Mouse (Mus musculus) left cerebral cortex, adult 9 months (tissue): Measurements from ENCODE around the gene Sept5.

Experiments used
- DNase-seq, 2 experiments: peaks; one replicate each; pipeline ENCODE4 v3.0.0; 2022; ENCODE audit warnings: low spot score in 2 of 2

Sept5 gene

DNA sequence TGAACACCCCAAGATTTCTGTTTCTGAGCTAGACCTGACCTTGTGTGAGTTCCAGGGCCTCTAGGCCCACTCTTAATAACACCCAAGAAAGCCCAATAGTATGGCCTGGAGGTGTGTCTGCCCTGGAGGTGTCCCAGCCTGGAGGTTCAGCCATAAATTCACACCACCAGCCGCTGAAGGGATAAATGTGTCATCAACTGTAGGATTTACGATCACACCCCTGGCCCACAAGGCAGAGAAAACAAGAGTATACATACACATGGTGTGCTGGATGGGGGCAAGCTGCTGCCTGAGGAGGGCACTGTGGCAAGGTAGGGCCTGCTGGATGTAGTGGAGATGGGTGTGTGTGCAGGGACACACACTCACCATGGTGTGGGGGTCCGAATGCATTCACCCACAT lies 16.5 kb downstream of the Sept5 start:
- no peak for DNase-seq

DNA sequence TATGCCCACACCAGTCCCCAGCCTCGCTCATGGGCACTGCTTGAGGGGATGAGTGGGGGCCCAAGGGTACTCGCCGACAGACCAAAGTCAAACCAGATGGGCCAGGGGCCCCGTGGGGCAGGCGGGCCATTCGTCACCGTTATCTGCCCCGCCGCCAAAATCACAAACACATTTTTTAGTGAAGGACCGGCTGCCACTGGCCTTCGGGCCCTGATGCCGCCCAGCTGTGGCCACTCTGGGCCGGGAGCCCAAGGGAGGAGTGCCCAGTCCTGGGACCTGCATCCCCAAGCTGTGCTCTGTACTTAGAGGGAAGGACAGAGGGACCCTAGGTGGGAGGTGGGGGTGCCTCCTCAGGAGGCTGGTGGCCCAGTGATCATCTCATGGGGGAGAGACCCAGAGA lies 18.0 kb downstream of the Sept5 start:
- no peak for DNase-seq

DNA sequence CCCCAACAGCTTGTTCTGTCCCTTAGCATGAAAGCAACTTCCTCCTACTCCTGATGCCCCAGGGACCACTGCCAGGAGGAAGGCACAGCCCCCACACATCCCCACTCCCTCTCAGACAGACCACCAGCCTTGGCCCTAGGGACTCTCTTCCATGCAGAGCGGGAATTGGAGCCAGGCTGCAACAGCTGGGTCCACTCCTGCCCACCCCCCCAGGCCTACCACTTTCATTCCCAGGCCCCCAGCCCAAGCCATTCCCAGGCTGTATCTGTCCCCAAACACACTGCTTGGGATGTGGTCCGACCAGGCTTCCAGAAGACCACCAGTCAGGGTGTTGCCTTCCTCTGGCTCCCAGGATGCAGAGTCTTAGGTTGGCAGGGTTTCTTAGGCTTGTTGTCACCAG lies 20.7 kb downstream of the Sept5 start:
- DNase-seq: no peak

DNA sequence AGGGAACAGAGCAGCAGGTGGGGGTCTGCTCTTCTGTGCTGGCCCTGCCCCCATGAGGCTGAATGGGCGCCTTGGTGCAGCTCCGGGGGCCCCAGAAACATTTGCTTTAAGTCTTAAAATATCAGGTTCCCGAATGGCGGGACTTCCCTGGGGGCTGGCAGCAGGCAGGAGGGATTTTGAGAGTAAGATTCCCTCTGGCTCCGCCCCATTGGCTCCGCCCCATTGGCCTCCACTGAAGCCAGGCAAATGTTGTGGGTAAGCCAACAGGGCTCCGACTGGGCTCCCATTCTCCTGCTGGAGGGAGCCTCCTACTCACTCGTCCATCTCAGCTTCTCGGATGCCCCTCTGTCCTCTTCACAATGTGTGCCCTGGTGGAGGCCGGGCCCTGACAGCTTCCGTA lies 21.5 kb downstream of the Sept5 start:
- no peak for DNase-seq

DNA sequence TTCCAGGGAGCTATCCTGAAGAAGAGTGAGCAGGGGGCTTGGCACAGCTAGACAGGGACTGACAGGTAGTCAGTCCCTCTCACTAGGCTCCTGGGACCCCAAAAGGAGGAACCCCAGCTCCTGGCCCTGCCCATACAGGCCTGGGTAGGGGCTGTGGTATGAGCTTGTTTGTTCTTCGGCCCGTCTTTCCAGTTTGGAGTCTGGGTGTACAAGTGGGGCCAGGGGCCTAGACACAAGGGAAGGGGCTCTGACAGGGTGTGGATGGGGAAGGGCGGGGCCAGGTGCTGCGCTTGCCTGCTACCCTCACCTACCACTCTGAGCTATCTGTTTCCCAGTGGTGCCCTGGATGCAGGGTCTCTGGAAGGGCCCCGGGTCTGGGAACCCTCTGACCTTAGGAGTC lies 24.0 kb downstream of the Sept5 start:
- no peak for DNase-seq

DNA sequence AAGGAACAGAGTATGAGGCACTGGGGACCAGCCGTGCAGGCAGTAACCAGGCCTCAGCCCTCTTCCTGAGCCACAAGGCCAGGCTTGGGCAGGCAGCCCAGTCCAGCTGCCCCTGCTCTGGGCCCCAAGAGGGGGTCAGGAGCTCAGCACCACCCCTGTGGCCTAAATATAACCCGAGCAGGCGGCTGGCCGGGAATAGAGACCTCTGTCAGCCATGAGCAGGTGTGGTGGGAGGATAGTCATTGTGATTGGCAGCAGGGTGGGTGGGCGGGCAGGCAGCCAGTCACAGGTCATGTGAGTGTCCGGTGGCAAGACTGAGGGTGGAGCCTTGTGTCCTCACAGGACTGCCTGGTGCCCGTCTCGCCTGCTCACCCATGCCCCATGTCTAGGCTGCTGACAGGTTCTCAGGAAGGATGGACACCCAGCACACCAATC lies 25.5 kb downstream of the Sept5 start:
- no peak for DNase-seq

DNA sequence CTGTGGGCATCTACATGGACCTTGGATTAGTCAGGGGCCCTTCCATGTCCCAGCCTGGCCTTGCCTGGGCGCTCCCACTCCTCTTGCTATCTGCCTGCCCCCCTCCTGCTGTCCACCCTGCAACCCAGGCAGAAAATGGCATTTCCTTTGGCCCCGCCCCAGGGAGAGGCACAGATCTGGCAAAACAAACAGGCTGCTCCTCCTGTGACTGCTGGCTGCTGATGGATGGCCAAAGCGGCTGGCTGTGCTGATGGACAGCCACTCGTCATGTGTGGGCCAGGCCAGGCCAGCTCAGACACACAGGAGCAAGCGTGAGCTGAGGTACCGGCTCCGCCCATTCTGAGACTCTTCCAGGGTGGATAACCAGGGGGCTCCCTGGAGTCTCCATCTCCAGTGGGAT lies 28.3 kb downstream of the Sept5 start:
- DNase-seq: no peak

DNA sequence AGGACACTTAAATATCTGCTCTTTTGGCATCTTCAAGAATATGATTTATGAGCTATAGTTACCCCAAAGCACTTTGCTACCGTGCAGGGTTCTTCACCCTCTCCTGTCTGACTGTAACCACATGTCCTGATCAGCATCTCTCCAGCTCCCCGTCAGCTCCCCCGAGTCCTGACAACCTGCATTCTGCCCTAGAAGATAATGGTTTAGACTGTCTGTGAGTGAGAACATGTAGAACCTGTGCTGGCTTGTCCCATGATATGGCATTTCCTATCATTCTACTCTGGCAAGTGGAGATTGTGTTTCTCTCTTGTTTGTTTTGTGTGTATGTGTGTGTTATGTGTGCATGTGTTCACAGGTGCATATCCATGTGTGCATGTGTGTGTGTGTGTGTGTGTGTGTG lies 31.7 kb downstream of the Sept5 start:
- no peak for DNase-seq

DNA sequence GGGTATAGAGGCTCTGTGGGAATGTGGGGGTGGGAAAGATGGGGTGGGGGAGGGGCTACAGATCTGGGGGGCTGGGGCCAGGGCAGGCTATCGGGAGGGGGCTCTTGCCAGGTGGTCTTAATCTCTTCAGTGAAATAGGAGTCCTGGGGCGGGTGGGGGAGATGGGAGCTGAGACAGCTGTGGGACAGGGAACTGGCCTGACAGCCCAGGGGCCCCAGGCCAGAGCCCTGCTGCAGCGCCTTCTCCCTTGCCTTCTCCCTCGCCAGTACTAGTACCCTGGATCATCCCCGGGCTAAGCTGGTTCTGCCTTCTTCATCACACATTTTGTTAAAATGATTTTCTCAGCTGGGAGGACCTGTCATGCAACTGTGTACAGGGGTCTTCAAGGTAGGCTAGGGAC lies 33.5 kb downstream of the Sept5 start:
- no peak for DNase-seq

DNA sequence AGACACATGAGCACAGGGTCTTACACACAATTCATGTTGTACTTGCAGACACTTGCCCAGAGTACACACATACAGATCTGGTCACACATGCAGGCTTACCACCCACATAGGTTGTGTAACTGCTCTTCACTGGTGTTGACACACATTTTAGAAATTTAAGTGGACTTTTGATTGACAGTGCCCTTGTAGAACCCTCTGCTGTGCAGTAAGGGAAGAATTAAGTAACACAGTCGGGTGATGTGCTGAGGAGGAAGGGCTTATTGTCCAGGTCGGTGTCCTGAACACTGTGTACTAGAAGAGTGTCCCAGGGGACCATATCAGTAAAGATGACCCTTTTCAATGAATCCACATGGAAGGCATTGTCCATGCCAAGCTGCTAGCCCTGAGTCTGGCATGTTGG lies 35.8 kb downstream of the Sept5 start:
- no peak for DNase-seq

DNA sequence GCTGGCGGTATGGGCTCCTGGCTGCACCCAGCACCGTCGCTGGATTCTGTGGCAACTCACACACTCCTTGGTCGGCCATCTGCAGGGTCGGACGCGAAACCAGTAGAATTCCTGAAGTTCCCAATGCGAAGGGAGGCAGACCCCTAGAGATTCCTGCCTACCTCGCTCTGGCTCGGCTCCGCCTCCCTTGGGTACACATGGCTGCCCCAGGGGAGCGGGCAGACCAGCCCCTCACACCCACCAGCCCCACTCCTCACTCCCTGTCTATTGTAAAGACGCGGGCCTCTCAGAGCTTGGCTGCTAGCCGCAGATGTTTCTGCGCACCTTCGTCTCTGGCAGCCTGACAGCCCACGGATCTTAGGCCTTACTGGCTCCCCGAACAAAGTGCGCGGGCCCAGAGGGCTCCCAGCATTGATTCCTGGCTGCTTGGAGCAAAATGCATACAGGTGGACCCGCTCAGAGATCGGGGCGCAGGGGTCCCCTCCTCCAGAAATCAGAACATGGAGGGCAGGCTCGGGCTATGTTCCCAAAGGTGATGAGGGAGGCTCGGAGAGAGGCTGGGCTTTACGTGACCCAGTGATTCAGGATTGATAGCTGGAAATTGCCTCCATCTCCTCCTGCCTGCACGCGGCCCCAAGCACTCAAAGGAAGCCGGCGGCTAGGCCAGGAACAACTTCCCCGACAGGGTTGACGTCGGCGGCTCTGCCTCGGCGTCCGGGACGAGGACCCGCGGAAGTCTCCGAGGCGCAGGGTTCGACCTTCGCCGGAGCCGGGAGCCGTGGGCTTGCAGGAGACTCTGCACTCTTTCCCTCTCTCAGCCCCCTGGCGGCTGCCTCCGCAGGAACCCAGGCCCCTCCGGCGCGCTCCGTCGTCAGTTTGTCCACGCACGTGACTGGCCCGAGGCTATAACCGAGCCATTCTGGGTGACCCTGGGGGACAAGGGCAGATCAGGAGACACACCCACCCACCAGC lies 38.4 kb downstream of the Sept5 start:
- DNase-seq: no peak

DNA sequence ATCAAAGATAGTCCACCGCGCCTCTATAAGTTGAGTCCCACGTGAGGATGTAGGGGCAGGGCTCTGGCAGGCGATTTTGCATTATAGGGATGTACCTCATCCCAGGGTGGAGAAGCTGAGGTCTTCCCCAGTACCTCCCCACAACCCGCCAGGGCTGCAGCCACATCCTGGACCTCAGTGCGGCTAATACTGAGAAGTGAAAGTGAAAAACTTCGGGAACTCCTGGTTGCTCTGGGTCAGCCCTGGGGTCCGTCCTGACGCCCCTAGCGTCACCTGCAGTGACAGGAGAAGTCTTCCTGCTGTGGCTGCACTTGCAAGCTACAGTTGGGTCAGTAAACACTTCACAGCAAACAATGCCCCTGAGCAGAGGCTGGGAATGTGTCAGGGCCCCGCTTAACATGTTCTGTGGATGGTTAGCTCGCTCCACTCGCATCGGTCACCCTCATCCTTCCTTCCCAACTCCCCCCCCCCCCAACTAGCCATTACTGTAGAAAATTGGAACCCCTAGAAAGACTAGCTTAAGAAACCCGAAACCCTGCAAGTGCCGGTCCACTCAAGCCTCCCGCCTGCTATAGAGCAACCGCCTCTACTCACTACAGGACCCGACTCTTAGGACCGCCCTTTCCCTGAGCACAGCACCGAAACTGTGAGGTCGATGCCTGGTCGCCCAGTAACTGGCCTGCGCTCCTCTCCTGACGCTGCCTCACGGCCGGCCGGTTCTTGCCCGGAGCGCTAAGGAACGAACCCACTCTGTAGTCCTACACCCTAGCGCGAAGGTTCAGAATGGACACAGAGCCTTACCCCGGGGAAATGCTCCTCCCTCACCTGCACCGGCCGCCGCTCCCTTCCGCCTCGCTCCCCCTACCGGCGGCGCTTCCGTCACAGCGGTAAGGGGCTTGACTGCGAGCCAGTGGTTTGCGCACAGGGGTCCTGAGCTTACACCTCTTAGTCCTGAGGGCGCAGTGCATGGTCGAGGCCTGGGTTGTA lies 39.7 kb downstream of the Sept5 start, which contains the start of gene Tbx1:
Tbx1 (minus strand) TSS at position 868 of the 987 bp plus-strand sequence.
- no peak for DNase-seq

DNA sequence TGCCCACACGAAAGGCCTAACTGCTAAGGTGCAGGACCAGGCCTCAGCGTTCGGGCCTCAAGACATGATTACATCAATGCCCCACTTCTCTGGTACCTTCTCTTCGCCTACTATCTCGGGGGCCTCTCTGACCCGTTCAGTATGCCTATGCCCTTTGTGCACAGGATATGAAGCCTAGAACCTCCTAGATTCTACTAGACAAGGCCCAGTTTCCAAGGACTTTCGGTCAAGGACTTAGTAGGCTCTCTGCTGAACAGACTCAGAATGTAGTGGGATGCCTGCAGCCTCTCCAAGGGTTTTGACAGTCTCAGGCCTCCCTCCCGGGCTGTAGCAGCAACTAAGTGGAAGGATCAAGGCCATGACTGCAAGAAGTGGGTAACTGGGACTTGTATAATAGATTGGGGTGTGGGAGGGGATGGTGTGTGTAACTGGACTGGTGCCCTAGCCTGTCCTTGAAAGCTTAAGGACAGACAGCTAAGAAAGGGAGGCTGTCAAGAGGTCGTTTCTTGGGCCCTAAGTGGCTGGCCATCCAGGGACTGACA lies 40.6 kb downstream of the Sept5 start:
- DNase-seq: no peak

DNA sequence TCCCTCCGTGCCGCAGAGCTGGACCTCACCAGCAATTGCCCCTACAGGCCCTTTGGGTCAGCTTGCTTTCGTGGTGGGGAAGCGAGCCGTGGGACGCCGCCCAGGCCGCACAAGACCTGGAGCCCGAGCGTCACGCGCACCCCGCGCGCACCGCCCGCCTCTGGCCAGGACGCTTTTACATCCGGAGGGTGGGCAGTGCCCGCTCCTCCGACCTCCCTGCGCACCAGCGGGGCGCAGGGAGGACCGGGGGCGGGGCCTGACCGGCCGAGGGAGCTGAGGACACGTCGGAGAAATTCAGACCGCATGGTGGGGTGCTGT lies 41.1 kb downstream of the Sept5 start:
- DNase-seq: no peak

DNA sequence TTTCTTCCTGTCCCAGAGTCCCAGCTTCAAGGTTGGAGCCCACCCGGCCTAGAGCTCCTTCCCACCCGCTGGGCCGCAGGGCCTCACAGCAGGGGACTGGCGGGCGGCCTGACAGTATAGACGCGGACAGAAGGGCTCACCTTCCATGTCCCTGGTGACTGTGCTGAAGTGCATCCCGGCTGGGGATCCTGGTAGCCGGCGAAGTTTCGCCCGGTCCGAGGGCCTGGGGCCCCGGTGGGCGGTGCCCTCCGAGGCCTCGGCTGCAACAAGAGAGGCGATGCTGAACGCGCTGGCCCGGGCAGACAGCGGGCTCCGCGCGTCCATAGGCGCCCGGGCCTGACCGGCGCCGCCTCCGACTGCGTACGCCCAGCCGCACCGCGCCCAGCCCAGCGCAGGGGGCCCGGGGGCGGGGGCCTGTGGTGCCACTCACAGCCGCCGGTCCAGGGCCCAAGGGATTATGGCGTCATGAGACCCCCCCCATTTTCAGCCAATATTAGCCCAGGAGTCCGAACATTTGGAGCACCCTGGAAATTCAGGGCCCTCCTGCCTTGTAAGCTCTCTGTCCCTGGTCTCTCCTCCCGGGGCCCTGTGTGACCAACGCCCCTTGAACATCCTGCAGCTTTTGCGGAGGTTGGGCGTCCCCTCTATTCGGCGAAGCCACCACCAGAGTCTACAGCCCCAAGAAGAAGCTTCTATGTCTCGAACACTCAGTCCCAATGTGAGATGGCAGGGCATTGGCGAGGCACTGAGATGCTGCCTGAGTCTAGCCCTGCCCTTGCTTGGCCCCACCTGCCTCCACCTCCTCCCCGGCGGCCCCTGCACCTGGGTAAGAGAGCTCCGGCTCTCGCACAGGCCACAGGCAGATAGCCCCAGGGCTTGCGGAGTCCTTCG lies 41.7 kb downstream of the Sept5 start:
- no peak for DNase-seq

DNA sequence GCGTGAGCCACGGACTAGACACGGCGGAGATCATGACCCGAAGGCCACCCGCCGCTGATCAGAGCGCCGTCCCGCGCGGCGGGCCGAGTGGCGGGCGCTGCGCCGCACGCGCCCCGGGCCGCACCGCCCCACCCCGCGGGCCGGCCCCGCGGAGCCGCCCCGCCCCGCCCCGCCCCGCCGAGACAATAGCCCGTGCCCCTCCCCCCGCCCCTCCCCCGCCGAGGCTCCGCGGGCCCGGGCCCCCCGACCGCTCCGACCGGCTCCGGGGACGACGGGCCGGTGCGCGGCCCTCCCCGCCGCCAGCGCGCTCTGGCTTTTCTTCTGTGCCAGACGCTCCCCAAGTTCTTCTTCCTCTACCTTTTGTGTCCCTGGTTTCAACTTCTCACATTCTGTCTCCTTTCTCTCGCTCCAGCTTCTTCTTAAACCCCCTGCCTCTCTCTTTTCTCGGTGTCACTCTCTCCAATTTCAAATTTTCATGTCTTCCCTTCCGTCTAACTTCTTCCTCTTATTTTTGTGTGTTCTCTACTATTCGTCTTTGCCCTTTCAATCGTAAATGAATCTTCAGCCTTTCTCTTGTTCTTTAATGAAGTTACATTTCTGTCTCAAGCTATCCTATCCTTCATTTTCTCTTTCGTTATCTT lies 42.7 kb downstream of the Sept5 start:
- DNase-seq: no peak

DNA sequence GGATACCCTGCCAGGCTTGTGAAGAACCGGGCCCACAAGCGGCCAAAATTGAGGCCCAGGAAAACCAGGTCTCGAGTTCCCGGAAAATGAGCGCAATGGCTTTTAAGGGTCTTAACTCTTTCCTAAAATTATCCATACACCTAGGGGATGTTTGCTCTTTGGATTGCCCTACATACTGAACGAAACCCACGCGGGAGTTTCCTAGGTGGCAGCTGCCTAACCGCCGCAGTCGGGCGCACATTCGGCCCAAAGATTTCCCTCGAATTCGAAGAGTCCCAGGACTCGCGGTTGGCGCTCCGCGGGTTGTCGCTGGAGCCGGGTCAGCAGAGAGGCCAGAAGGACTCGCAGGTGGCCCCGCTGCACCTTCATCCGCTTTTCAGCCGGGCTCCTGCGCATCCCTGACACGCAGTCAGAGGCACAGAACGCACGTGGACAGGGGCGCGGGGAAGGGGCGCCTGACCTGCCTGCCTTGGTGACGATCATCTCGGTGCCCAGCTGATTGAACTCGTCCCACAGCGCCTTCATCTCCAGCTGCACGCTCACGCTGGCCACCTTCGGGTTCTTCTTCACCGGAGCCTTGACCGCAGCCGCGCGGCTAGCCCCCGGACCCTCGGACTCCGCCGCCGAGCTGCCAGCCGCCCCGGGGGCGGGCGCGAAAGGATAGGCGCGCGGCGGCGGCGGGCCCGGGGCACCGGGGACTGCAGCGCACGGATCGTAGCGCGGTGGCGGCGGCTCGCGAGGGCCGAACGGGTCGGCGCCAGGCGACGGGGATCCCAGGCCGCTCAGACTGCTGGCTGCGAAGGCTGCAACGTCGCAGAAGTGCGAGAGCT lies 43.5 kb downstream of the Sept5 start:
- no peak for DNase-seq

DNA sequence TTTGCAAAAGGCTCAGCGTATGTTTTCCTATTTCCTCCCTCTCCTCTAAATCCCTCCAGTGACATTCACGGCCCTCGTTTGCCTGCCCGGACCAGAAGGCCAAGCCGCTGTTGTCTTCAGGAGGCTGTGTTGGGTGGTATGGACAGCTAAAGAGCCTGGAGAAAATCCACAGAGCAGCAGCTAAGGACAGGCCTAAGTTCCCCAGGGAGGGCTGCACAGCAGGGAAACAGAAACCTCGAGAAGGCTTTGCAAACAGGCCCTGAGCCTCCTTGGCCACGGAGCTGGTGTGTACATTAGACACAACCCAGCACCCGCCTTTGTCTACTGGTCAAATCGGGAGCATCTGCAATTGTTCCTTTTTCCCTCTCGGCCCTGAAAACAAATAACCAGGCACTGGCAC lies 44.1 kb downstream of the Sept5 start:
- no peak for DNase-seq

DNA sequence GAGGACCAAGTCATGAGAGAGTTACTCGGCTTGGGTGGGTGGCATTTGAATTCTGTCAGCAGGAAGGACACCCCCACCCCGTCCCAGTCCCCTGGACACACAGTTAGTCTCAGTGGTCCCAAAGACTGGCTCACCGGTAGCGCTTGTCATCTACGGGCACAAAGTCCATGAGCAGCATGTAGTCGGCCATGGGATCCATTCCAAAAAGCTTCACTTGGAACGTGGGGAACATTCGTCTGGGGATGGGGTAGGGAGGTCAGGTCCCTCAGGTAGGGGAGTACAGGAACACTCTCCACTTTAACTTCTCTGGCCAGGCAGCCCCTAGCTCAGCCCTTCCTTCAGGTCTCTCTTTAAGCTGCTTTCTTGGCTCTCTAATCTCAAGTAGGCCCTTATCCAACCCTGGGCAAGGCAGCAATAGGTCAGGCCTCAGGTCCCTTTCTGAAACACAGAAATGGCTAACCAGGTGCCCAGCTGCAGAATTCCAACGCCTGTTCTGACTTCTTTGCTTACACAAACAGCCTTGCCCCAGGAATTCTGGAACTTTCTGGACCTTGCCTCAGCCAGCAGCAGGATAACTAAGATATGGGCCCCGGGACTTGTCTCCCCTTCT lies 44.7 kb downstream of the Sept5 start:
- no peak for DNase-seq
